Mouse (Mus musculus) G1E (cell line): Measurements from ENCODE around the gene H1f0.

ENCODE experiments used
- CTCF ChIP-seq: IDR thresholded peaks from 2 replicates; pipeline ENCODE4 v1.5.1; 2012; ENCODE audit warnings: low read depth, low read length, inconsistent platforms, mixed read lengths
- GATA1 ChIP-seq: IDR thresholded peaks from 2 replicates; pipeline ENCODE4 v1.6.1; 2012; ENCODE audit warnings: borderline replicate concordance, low read length, inconsistent platforms, mixed read lengths
- GATA2 ChIP-seq: IDR thresholded peaks from 2 replicates; pipeline ENCODE4 v1.6.1; 2012; ENCODE audit warnings: low read depth, low read length, inconsistent platforms, borderline replicate concordance
- POLR2AphosphoS5 ChIP-seq: IDR thresholded peaks from 2 replicates; pipeline ENCODE4 v1.6.1; 2012; ENCODE audit warnings: low read depth, low read length, inconsistent platforms; ENCODE audit not compliant: insufficient replicate concordance
- TAL1 ChIP-seq: conservative IDR thresholded peaks from 2 replicates; pipeline ENCODE4 v1.6.1; 2012; ENCODE audit warnings: low read depth, low read length, inconsistent platforms, mixed read lengths

DNA sequence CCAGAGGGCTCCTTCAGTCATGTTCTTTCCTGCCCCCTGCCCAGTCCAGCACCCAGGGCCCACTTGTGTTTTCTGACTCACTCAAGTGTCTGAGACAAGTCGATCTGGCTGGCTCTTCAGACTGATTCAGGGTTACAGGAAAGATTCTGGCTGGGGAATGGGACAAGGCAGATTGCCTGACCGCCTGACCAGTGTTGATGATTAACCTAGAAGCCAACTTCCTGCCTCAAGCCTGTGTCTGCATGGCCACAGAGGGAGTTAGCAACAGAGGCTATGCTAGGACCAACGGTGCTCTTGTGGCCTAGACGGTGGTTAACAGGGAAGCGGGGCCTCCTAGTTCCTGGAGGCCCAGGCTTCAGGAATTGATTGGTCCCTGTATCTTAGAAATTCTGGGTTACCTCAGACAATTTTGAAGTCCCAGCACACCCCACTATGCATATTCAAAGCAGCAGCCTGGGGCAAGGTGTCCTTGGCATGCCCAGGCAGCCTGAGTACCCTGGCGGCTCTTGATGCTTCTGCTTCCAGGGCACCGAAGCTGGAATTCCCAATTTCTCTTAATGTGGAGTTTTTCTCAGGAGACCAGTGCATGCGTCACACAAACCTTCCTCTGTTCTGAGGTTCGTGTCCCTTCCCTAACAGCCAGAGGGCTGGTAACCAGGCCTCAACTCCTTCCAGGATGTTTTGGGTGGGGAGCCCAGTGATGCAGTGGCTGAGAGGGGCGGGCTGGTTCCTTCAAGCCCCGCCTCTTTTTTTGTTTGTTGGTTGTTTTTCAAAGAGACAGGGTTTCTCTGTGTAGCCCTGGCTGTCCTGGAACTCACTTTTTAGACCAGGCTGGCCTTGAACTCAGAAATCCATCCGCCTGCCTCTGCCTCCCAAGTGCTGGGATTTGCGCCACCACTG is 23.5 kb downstream of the H1f0 start:
- TF ChIP-seq GATA1 = no peak
- TF ChIP-seq CTCF = no peak
- TF ChIP-seq TAL1 = no peak
- no peak for TF ChIP-seq POLR2AphosphoS5
- TF ChIP-seq GATA2 = no peak
